Mouse (Mus musculus) kidney, adult 2 months (tissue): Measurements from ENCODE around the gene Gltpd2.

Experiments
- CTCF ChIP-seq: fragments of 200-500 bp; conservative IDR thresholded peaks from 2 replicates; pipeline ENCODE4 v1.5.1; 2011; ENCODE audit warnings: low read depth, mild to moderate bottlenecking, control low read depth, low read length, moderate library complexity, mixed read lengths; ENCODE audit not compliant: insufficient read depth, insufficient read length
- POLR2A ChIP-seq: fragments of 200-500 bp; IDR thresholded peaks from one replicate; pipeline ENCODE4 v1.6.1; 2011; ENCODE audit warnings: low read depth, low read length, control low read depth

DNA sequence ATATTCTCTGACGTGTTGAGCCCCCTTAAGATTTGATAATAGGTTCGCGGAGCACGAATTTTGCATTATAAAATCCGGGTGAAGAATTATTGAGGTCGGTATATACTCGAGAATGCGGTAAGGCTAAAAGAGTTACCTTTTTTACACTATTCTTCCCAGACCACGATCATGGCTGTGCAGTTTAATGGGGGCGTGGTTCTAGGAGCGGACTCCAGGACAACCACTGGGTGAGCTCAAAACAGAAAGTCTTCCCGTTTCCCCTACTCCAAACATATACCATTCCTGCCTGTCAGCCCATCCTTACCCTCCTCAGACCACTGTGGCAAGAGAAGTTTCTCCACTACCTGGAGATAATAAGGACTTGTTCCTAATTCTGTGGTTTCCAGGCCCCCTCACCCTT is 6.7 kb downstream of the Gltpd2 start:
- no peak for TF ChIP-seq POLR2A
- TF ChIP-seq CTCF, result no peak
